Mouse (Mus musculus) embryonic stem cell, embryonic (primary cell): ENCODE measurements at regions not wholly inside any gene's neighbourhood (a gene's known extent, or its start where the extent isn't known, plus 50 kb on each side); places are given as distances from the start of the nearest gene placed in this dataset.

ENCODE experiments used
- CTCF ChIA-PET, 4 experiments: fragments of 300-600 bp in 2 of 4; fragments of 350-600 bp in 2 of 4; sonication (Branson Sonifier 250); formaldehyde crosslinking; loops; one replicate each; lab custom pipeline; 2022; ENCODE audit warnings: inconsistent platforms in 2 of 4; lab: Charles Lee
- POLR2A ChIA-PET, 4 experiments: fragments of 300-600 bp in 2 of 4; fragments of 350-600 bp in 2 of 4; sonication (Branson Sonifier 250); formaldehyde crosslinking; loops; one replicate each; lab custom pipeline; 2022; ENCODE audit warnings: antibody characterized with exemption in 4 of 4, inconsistent platforms in 1 of 4; lab: Charles Lee

- CTCF ChIA-PET, result no interaction called here
Measured at GRCm38 (mm10) chr10:117979091-117979490, 133.3 kb upstream of the Rap1b start.

GRCm38 (mm10) chr10:117982611-117983210 is 136.9 kb upstream of the Rap1b start:
- CTCF ChIA-PET, result interaction anchor here in 3 of 4 experiments (0.7 to 1.2 kb wide), 3 partner anchors 9 to 209 kb away, joined by 3 to 4 read pairs (median 3); no protein-coding TSS in a partner anchor
- POLR2A ChIA-PET, result interaction anchor here in 2 of 4 experiments (0.9 to 1.2 kb wide), 3 partner anchors 30 to 188 kb away, joined by 3 to 4 read pairs (median 3); no protein-coding TSS in a partner anchor

More at GRCm38 (mm10) chr10:117979091-117979490, 133.3 kb upstream of the Rap1b start:
- POLR2A ChIA-PET, result interaction anchor here in 1 of 4 experiments (0.6 to 1.1 kb wide), 2 partner anchors 10 to 1018 kb away, joined by 3 read pairs; no protein-coding TSS in a partner anchor

GRCm38 (mm10) chr10:117983271-117983670 is 137.4 kb upstream of the Rap1b start:
- ChIA-PET POLR2A (interaction anchor here in 2 of 4 experiments (0.9 to 1.2 kb wide), 2 partner anchors 31 to 60 kb away, joined by 3 to 4 read pairs; no protein-coding TSS in a partner anchor), CTCF (interaction anchor here in 1 of 4 experiments (0.7 kb wide), 1 partner anchor 11 kb away, joined by 4 read pairs; no protein-coding TSS in a partner anchor)

- POLR2A ChIA-PET, result interaction anchor here in 1 of 4 experiments (0.6 kb wide), 1 partner anchor 258 kb away, joined by 3 read pairs; no protein-coding TSS in a partner anchor
- CTCF ChIA-PET, result no interaction called here
Measured at GRCm38 (mm10) chr10:117984784-117985602, 139.2 kb upstream of the Rap1b start.

GRCm38 (mm10) chr10:117987620-117988019 is 141.8 kb upstream of the Rap1b start:
- ChIA-PET CTCF (interaction anchor here in 1 of 4 experiments (0.6 kb wide), 1 partner anchor 925 kb away, joined by 3 read pairs; no protein-coding TSS in a partner anchor), POLR2A (no interaction called here)

- POLR2A ChIA-PET, result no interaction called here
- CTCF ChIA-PET, result interaction anchor here in 1 of 4 experiments (0.6 kb wide), 1 partner anchor 925 kb away, joined by 3 read pairs; no protein-coding TSS in a partner anchor
Measured at GRCm38 (mm10) chr10:117988076-117988475, 142.2 kb upstream of the Rap1b start.

GRCm38 (mm10) chr10:117991176-117991575 is 145.3 kb upstream of the Rap1b start:
- ChIA-PET POLR2A (no interaction called here), CTCF (interaction anchor here in 1 of 4 experiments (1.2 kb wide), 1 partner anchor 9 kb away, joined by 3 read pairs; no protein-coding TSS in a partner anchor)

GRCm38 (mm10) chr10:117992317-117992716 is 146.5 kb upstream of the Rap1b start:
- POLR2A ChIA-PET, result interaction anchor here in 1 of 4 experiments (0.7 kb wide), 1 partner anchor 9 kb away, joined by 4 read pairs; no protein-coding TSS in a partner anchor
- CTCF ChIA-PET, result interaction anchor here in 1 of 4 experiments (0.6 kb wide), 1 partner anchor 36 kb away, joined by 3 read pairs; no protein-coding TSS in a partner anchor

- CTCF ChIA-PET, result no interaction called here
- POLR2A ChIA-PET, result interaction anchor here in 1 of 4 experiments (0.7 kb wide), 1 partner anchor 13 kb away, joined by 3 read pairs; no protein-coding TSS in a partner anchor
Measured at GRCm38 (mm10) chr10:117993809-117994208, 147.8 kb upstream of the Mdm1 start.

GRCm38 (mm10) chr10:117994768-117995167 is 146.8 kb upstream of the Mdm1 start:
- POLR2A ChIA-PET, result interaction anchor here in 1 of 4 experiments (0.6 kb wide), 1 partner anchor 1602 kb away, joined by 4 read pairs; no protein-coding TSS in a partner anchor
- CTCF ChIA-PET, result no interaction called here

GRCm38 (mm10) chr10:117997796-117998195 is 143.8 kb upstream of the Mdm1 start:
- CTCF ChIA-PET, result no interaction called here
- POLR2A ChIA-PET, result no interaction called here

GRCm38 (mm10) chr10:118000591-118000990 is 141.0 kb upstream of the Mdm1 start:
- ChIA-PET POLR2A (no interaction called here), CTCF (no interaction called here)

GRCm38 (mm10) chr10:118001501-118001900 is 140.1 kb upstream of the Mdm1 start:
- ChIA-PET CTCF (no interaction called here), POLR2A (interaction anchor here in 2 of 4 experiments (1.0 to 1.4 kb wide), 2 partner anchors 9 to 209 kb away, joined by 4 to 5 read pairs; partner anchors contain the start of gene Nup107 (in 1 of the 2))

GRCm38 (mm10) chr10:118001971-118002370 is 139.6 kb upstream of the Mdm1 start:
- POLR2A ChIA-PET, result interaction anchor here in 3 of 4 experiments (0.7 to 1.4 kb wide), 3 partner anchors 10 to 209 kb away, joined by 3 to 5 read pairs (median 4); partner anchors contain the start of gene Nup107 (in 1 of the 3)
- CTCF ChIA-PET, result interaction anchor here in 2 of 4 experiments (0.5 to 0.7 kb wide), 2 partner anchors 111 to 205 kb away, joined by 4 to 7 read pairs; no protein-coding TSS in a partner anchor

GRCm38 (mm10) chr10:118002559-118002958 is 139.1 kb upstream of the Mdm1 start:
- POLR2A ChIA-PET, result interaction anchor here in 3 of 4 experiments (0.7 to 1.4 kb wide), 4 partner anchors 13 to 255 kb away, joined by 3 to 5 read pairs (median 3); partner anchors contain the start of gene Nup107 (in 1 of the 3)
- CTCF ChIA-PET, result interaction anchor here in 2 of 4 experiments (0.5 to 0.7 kb wide), 2 partner anchors 112 to 205 kb away, joined by 4 to 7 read pairs; no protein-coding TSS in a partner anchor

- ChIA-PET POLR2A (interaction anchor here in 3 of 4 experiments (0.5 to 1.1 kb wide), 7 partner anchors 10 to 612 kb away, joined by 3 read pairs; no protein-coding TSS in a partner anchor), CTCF (interaction anchor here in 1 of 4 experiments (1.0 kb wide), 1 partner anchor 77 kb away, joined by 3 read pairs; no protein-coding TSS in a partner anchor)
Measured at GRCm38 (mm10) chr10:118003179-118003578, 138.4 kb upstream of the Mdm1 start.

GRCm38 (mm10) chr10:118003739-118004361 is 137.8 kb upstream of the Mdm1 start:
- ChIA-PET POLR2A (interaction anchor here in 3 of 4 experiments (0.5 to 1.0 kb wide), 7 partner anchors 9 to 613 kb away, joined by 3 read pairs; no protein-coding TSS in a partner anchor), CTCF (interaction anchor here in 1 of 4 experiments (1.0 kb wide), 1 partner anchor 78 kb away, joined by 3 read pairs; no protein-coding TSS in a partner anchor)
